Mouse (Mus musculus): ENCODE data around the gene Gpr18. TPM values are rescaled to one million over a fixed set of nuclear protein-coding genes. Genes with fewer than 3 reads are reported as not detected.

The Gpr18 gene
- polyA plus RNA-seq, 1 experiment from 2014 or later = 0.29 TPM

DNA sequence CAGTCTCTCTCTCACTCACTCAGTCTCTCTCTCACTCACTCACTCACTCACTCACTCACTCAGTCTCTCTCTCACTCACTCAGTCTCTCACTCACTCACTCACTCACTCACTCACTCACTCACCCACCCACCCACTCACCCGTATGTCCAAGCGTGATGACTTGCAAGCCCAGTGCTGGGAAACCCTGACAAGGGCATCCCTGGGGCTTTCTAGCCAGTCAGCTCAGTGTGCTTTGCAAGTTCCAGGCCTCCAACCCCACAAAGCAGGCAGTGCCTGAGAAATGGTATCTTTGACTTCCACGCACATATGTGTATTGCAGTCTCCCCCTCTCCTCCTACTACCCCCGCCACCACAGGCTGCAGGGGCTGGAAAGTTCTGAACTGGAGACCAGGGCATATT is 6.4 kb upstream of the Gpr18 start:
- H3K36me3 ChIP-seq = peaks cover 12% of the 10 kb centered on the region
- no peak overlapping the region for H3K4me2 ChIP-seq
- WGBS = 87% methylated on average over 4 of the region's 4 CpGs
- ATAC-seq (ENCODE audit: insufficient number of reproducible peaks, low FRiP score) = no peak
- H3K9me3 ChIP-seq (replicated peaks) = no peaks in the 10 kb centered on the region
- H3K4me3 ChIP-seq = no peak overlapping the region
- H3K9ac ChIP-seq = no peak overlapping the region
- peaks cover 30% of the 10 kb centered on the region for H3K4me1 ChIP-seq (replicated peaks)
- no peak overlapping the region for H3K27ac ChIP-seq (ENCODE audit: poor library complexity, severe bottlenecking)
- no peaks in the 10 kb centered on the region for H3K27me3 ChIP-seq (replicated peaks)

DNA sequence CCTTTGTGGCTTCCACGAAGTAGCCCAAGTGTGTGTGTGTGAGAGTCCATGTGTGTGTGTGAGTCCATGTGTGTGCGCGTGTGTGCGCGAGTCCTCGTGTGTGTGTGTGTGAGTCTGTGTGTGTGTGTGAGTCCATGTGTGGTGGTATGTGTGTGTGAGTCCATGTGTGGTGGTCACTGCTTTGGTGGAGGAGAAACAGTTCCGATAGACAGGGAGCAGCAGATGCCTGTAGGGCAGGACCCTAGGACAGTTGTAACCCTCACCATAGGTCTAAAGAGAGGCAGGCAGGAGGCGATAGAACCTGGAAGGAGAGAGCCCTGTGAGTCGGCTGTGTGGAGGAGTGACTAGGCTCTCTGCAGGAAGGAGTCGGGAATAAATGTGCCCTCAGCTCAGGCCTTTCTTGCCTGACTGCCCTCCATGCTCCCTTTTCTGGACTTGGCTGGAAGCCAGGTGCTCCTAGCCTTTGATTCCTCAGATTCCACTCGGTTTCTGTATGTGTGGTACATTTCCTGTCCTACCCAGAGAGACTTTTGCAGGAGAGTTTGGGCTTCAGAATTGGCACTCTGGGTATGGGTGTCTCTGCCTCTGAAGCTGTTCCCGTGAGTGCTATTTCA is 5.0 kb upstream of the Gpr18 start:
- Histone ChIP-seq H3K4me2 (no peak overlapping the region), H3K4me3 (no peak overlapping the region), H3K36me3 (peaks cover 24% of the 10 kb centered on the region), H3K9ac (0 out of 2 replicates have a peak overlapping the region, but pooled peaks have one; percentile 5), H3K9me3 (replicated peaks) (no peaks in the 10 kb centered on the region), H3K27ac (ENCODE audit: poor library complexity, severe bottlenecking) (peak overlapping the region; percentile 26; the same call in 1 of the 2 replicates), H3K4me1 (replicated peaks) (peaks cover 30% of the 10 kb centered on the region), H3K27me3 (replicated peaks) (no peaks in the 10 kb centered on the region)
- peak; percentile 15; the same call in 1 of the 2 replicates for ATAC-seq (ENCODE audit: insufficient number of reproducible peaks, low FRiP score)
- whole genome bisulfite sequencing = 67% methylated on average over 12 of the region's 12 CpGs

DNA sequence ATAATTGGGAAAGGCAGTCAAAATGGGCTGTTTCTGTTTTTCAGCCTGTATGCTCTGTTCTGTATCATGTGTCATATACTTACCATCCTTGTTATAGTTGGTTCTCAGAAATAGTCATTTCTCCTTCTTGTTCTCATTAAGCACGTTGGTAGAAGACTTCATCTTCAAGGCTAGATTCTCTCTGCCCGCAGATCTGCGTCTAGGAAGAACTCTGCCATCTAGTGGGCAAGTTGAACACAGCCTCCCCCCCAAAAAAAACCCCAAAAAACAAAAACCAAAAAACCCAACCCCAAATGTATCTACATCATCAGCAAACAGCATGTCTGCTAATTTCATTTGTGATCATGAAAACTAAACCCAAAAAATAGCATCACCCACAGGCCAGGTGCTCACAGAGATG is 4.2 kb upstream of the Gpr18 start:
- Histone ChIP-seq H3K36me3 (peaks cover 26% of the 10 kb centered on the region), H3K9me3 (replicated peaks) (no peaks in the 10 kb centered on the region), H3K4me1 (replicated peaks) (peaks cover 30% of the 10 kb centered on the region), H3K27ac (ENCODE audit: poor library complexity, severe bottlenecking) (no peak overlapping the region), H3K9ac (no peak overlapping the region), H3K4me2 (no peak overlapping the region), H3K4me3 (no peak overlapping the region), H3K27me3 (replicated peaks) (no peaks in the 10 kb centered on the region)
- ATAC-seq (ENCODE audit: insufficient number of reproducible peaks, low FRiP score) = no peak
- WGBS = 27% methylated on average over 3 of the region's 3 CpGs

DNA sequence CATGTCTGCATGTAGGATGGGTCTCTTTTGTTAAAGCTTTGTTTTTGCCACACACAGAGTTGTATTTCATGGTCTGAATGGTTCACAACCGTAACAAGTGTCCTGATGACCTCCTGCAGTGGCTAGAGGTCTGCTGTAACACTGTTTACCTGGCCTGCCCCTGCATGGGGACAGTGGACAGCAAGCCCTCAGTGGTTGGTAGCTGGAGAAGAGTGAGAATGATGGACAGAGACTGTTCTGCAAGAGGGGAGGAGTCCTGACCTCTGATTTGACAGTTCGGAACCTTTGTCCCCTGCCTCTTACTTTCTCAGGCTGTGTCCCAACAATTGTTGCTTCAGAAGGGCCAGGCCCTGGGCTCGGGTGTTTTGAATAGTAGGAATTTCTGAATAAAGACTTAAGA is 2.7 kb upstream of the Gpr18 start:
- Histone ChIP-seq H3K9me3 (replicated peaks) (no peaks in the 10 kb centered on the region), H3K27ac (ENCODE audit: poor library complexity, severe bottlenecking) (no peak overlapping the region), H3K4me3 (no peak overlapping the region), H3K4me1 (replicated peaks) (peaks cover 25% of the 10 kb centered on the region), H3K9ac (no peak overlapping the region), H3K4me2 (no peak overlapping the region), H3K36me3 (peaks cover 26% of the 10 kb centered on the region), H3K27me3 (replicated peaks) (no peaks in the 10 kb centered on the region)
- 78% methylated on average over 3 of the region's 3 CpGs for WGBS
- ATAC-seq (ENCODE audit: insufficient number of reproducible peaks, low FRiP score) = no peak

DNA sequence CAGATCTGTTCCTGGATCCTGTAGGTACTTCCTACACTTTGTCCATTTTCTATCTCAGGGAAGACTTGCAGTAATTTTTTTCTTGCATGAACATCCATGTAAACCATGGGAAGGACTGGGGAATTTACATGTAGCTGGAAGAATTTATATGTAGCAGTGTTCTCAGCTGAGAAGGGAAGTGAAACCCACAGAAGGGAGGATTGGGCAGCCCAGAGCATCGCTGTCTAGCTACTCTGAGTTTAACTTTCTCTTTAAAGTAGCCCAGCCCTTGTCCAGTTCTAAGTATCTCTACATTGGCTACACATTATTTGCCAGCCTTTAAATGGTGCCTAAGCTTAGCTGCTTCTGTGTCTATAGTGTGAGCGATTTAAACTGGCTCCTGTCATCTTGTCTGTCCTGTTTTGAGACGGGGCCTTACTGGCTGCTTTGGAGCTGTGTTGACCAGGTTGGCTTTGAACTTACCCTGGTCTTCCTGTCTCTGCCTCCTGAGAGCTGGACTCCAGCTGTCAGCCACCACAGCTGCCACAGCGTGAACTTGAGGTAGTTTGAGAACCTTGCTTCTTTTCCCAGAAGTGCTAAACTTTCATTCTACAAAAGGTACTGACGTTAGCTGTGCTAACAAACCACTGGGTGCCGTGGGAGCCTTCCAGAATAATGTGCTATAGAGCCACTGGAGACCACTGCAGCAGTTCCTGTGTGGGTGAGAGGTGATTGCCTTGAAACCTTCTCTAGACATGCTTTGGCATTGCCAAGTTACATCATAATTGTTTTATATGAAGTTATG is 922 bp upstream of the Gpr18 start:
- H3K27me3 ChIP-seq (replicated peaks) = no peaks in the 10 kb centered on the region
- ATAC-seq (ENCODE audit: insufficient number of reproducible peaks, low FRiP score) = no peak
- peaks cover 40% of the 10 kb centered on the region for H3K36me3 ChIP-seq
- no peaks in the 10 kb centered on the region for H3K9me3 ChIP-seq (replicated peaks)
- peaks cover 24% of the 10 kb centered on the region for H3K4me1 ChIP-seq (replicated peaks)
- H3K27ac ChIP-seq (ENCODE audit: poor library complexity, severe bottlenecking) = no peak overlapping the region
- no peak overlapping the region for H3K9ac ChIP-seq
- 82% methylated on average over 6 of the region's 6 CpGs for WGBS
- no peak overlapping the region for H3K4me3 ChIP-seq
- H3K4me2 ChIP-seq = no peak overlapping the region

DNA sequence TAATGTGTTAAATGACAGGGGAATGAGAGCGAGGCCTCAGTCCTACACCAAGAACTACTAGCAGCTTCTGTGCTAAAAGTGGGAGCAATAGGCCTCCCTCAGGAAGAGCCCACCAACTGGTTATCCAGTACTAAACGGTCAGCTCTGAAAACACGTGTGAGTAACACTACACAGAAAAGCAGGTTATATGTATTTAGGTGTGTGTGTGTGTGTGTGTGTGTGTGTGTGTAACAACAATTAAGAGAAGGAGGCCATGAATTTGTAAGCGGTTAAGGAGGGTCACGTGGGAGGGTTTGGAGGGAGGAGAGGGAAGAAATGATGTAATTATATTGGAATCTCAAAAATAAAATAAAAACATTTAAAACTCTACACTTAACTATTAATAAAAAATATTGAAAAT is 438 bp downstream of the Gpr18 start:
- H3K4me3 ChIP-seq = no peak overlapping the region
- H3K4me2 ChIP-seq = no peak overlapping the region
- H3K9ac ChIP-seq = no peak overlapping the region
- 84% methylated on average over 5 of the region's 5 CpGs for WGBS
- H3K4me1 ChIP-seq (replicated peaks) = peaks cover 10% of the 10 kb centered on the region
- H3K27ac ChIP-seq (ENCODE audit: poor library complexity, severe bottlenecking) = no peak overlapping the region
- no peak for ATAC-seq (ENCODE audit: insufficient number of reproducible peaks, low FRiP score)
- no peaks in the 10 kb centered on the region for H3K9me3 ChIP-seq (replicated peaks)
- peaks cover 50% of the 10 kb centered on the region for H3K36me3 ChIP-seq
- H3K27me3 ChIP-seq (replicated peaks) = no peaks in the 10 kb centered on the region

DNA sequence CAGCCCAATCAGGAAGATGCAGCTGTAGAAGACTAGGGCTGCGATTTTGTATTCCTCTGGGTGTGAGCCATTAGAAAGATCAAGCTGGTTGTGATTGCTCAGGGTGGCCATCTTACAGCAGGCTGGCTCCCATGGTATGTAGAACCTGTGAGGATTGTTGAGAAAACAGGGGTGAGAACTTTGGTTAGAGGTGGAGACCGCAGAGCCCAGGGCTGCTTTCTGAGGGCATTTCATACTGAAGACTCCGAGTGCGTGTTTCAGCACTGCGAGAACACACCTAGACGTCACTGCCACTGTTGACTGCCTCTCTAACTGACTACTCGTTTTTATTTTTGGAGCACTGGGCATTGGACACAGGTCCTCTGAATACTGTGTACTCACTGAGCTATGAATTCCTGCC is 3.1 kb downstream of the Gpr18 start:
- H3K27ac ChIP-seq (ENCODE audit: poor library complexity, severe bottlenecking) = no peak overlapping the region
- 0 out of 2 replicates have a peak, but pooled peaks cover 7% of the 10 kb centered on the region for H3K4me1 ChIP-seq (replicated peaks)
- no peak for ATAC-seq (ENCODE audit: insufficient number of reproducible peaks, low FRiP score)
- no peak overlapping the region for H3K4me3 ChIP-seq
- peaks cover 62% of the 10 kb centered on the region for H3K36me3 ChIP-seq
- 85% methylated on average over 7 of the region's 7 CpGs for WGBS
- H3K9ac ChIP-seq = no peak overlapping the region
- no peaks in the 10 kb centered on the region for H3K9me3 ChIP-seq (replicated peaks)
- no peak overlapping the region for H3K4me2 ChIP-seq
- no peaks in the 10 kb centered on the region for H3K27me3 ChIP-seq (replicated peaks)

DNA sequence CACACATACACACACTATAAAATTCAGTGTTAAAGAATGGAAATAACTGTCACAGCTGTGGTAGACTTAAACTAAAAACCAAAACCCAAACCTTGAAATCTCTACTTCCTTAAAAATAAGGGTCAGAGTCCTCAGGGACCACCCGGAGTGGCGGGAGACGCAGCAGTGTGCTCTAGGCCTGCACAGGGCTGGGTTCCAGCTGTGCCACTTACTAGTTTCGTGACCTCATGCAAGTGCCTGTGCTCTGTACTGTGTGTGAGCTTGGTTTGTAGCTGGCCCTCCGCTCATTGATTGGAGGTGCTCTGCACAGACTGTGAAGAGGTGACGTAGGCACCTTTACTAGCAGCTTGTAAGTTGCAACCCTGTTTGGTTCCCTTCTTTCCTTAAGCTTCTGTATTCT is 5.7 kb downstream of the Gpr18 start:
- no peaks in the 10 kb centered on the region for H3K9me3 ChIP-seq (replicated peaks)
- H3K36me3 ChIP-seq = peaks cover 58% of the 10 kb centered on the region
- H3K27me3 ChIP-seq (replicated peaks) = no peaks in the 10 kb centered on the region
- 91% methylated on average over 6 of the region's 6 CpGs for WGBS
- H3K4me1 ChIP-seq (replicated peaks) = peaks cover 14% of the 10 kb centered on the region
- H3K27ac ChIP-seq (ENCODE audit: poor library complexity, severe bottlenecking) = no peak overlapping the region
- ATAC-seq (ENCODE audit: insufficient number of reproducible peaks, low FRiP score) = no peak
- no peak overlapping the region for H3K9ac ChIP-seq
- H3K4me2 ChIP-seq = no peak overlapping the region
- H3K4me3 ChIP-seq = no peak overlapping the region

DNA sequence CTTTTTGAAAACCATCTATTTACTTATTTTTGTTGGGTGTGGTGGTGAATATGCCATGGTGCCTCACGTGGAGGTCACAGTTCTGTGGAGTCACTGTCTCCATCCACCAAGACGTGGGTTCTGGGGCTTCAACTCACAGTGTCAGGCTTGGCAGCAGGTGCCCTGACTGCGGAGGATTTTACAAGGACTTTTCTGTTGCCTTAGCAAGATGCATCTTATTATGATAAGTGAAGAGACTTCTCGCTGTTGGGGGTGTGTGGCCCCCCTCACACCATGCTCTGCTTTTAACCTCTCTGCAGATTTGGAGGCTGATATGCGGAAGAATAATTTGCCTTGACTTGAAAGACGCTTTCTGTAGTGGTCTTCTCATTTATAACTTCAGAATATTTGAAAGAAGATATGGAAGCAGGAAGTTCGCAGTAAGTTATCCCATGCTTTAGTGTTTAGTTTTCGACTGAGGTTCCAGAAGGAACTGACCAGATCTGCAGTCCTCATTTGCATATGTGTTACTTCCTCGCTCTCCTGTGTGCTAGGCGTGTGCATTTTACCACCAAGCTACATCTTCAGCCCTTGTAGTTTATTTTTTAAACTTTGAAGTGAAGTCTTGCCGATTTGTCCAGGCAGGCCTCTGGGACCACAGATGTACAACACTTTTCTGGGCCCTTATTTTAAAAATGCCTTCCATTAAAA is 8.4 kb downstream of the Gpr18 start:
- 83% methylated on average over 11 of the region's 11 CpGs for WGBS
- ATAC-seq (ENCODE audit: insufficient number of reproducible peaks, low FRiP score) = no peak
- peaks cover 50% of the 10 kb centered on the region for H3K36me3 ChIP-seq

DNA sequence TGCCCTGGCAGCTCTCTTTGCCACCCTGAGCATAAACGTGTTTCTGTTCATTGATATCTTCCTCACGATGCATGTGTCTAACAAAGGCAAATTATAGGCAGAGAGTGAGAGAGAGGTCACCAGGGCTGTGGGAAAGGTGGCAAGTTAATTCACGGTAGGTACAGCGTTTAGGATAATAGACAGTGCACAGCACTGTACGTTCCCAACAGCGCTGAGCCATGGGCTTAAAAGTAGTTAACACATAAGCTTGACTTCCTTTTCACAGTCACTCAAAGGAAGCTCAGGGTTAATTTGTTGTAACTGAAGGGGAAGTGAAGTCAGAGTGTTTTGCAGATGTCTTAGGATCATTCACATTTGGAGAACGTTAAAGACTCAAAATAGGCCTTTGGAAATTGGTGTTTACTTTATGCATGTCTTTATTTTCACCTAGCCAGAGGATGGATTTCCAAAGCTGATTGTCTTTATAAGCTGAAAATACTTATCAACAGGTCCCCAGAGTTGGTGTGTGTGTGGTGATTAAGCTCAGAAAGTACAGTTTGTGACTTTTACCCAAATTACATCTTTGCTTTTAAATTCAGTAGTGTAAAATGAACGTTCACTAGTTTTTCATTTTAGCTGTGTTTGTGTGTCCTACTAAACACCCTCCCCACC is 9.1 kb downstream of the Gpr18 start:
- no peak overlapping the region for H3K4me2 ChIP-seq
- 85% methylated on average over 8 of the region's 8 CpGs for WGBS
- H3K27me3 ChIP-seq (replicated peaks) = no peaks in the 10 kb centered on the region
- no peak overlapping the region for H3K4me3 ChIP-seq
- H3K36me3 ChIP-seq = peaks cover 44% of the 10 kb centered on the region
- no peak overlapping the region for H3K9ac ChIP-seq
- no peak overlapping the region for H3K27ac ChIP-seq (ENCODE audit: poor library complexity, severe bottlenecking)
- peaks cover 27% of the 10 kb centered on the region for H3K4me1 ChIP-seq (replicated peaks)
- no peaks in the 10 kb centered on the region for H3K9me3 ChIP-seq (replicated peaks)
- no peak for ATAC-seq (ENCODE audit: insufficient number of reproducible peaks, low FRiP score)

More for the DNA sequence above, 8.4 kb downstream of the Gpr18 start:
- Histone ChIP-seq H3K4me3 (no peak overlapping the region), H3K27ac (ENCODE audit: poor library complexity, severe bottlenecking) (no peak overlapping the region), H3K4me2 (no peak overlapping the region), H3K27me3 (replicated peaks) (no peaks in the 10 kb centered on the region), H3K9ac (no peak overlapping the region), H3K4me1 (replicated peaks) (peaks cover 30% of the 10 kb centered on the region), H3K9me3 (replicated peaks) (no peaks in the 10 kb centered on the region)

DNA sequence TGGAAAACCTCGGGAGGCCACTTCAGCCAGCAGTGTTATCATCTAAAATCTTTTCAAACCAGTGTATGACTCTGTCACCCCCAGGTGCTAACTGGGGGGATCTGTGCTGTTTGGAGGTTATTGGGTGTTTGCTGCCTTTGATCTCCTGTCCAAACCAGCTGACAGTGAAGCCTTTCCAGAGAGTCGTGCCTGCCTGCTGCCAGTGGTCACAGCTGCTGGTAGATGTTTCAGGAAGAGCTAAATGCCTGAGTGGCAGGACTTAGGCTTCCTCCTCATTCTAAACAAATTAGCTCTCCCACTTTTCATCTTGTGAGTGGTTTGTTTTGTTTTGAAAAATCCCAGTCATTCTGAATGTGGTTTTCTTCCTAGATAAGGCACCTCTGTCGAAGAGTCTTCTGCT is 10.8 kb downstream of the Gpr18 start:
- ATAC-seq (ENCODE audit: insufficient number of reproducible peaks, low FRiP score) = no peak
- Histone ChIP-seq H3K9ac (no peak overlapping the region), H3K4me3 (no peak overlapping the region), H3K27me3 (replicated peaks) (no peaks in the 10 kb centered on the region), H3K36me3 (peaks cover 30% of the 10 kb centered on the region), H3K27ac (ENCODE audit: poor library complexity, severe bottlenecking) (no peak overlapping the region), H3K9me3 (replicated peaks) (no peaks in the 10 kb centered on the region), H3K4me2 (no peak overlapping the region), H3K4me1 (replicated peaks) (peaks cover 31% of the 10 kb centered on the region)
- 17% methylated on average over 3 of the region's 3 CpGs for WGBS

Data from heart, embryonic 12.5 days (tissue).